Mouse (Mus musculus): Measurements from ENCODE around the gene Chac2. TPM values are rescaled to one million over a fixed set of nuclear protein-coding genes. Genes with fewer than 3 reads are reported as not detected.
"Not testable (repeated sequence)": the region's sequence is repeated elsewhere in the genome, so short reads cannot be mapped to it uniquely, and the experiment has no call there.

Gene Chac2
- 10 to 100 TPM; 14.8 to 16.0 TPM for total RNA-seq (2021)
- long read RNA-seq, transcript Chac2-202 (3 exons, 1,315 nt) = major isoform, 23 of 32 reads
- long read RNA-seq, partial matches to known transcripts = 0 of 32 reads
- long read RNA-seq, other reads (novel, unspliced or antisense) = 6 of 32 reads

DNA sequence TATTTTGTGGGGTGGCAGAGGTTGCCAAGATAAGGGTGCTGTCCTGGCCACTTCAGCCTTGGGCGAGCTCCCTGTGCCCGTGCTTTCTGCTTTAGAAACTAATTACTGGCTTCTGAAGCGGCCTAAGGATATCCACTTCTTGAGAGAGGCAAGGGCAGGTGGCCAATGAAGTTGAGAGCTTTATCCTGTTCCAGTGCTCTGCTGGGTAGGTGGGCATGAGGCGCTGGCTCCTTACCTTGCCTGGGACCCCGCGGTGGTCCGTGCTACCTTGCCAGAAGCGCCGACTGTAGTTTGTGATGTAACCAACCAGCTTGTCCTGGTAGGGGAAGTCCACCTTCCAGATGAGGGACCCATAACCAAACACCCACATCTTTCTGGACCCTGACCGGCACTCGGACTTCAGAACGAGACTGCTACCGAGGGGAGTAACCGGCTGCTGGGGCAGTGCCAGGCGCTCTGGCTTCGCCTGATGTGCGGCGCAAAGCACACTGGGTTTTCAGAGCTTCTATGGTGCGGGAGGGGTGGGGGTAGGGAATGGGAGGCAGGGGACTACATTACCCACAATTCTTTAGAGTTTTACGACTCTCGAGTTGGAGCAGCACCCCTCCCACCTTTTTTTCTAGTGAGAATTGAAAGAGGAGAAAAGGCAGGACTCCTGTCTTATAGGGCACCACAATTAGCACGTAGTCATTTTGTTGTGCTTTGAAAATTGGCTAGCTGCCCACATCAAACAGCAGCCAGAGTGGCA lies at the start of gene Chac2:
Gene Chac2 (minus strand): TSS at position 474 of the 748 bp plus-strand sequence.
- peak; percentile 85 to 89 for DNase-seq (ENCODE audit: low spot score in 2 of 2)

DNA sequence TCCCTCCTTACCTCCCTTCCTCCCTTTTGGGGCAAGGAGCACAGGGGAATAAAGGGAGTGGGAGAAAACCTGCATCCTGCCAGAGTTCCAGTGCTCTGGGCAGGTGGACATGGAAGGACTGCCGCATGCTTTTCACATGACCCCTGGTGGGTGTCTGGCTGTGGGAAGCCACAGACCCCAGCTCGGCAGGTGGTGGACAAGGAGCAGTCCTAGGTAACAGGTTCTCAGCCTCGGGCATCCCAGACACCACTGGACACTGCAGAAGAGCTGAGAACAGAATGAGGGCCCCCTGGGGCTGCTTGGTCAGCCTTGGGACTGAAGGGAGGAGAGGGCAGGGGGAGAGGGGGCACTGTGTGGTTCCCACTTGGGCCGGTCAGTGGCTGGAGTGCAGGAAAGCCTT lies 48.8 kb upstream of the Chac2 start:
- no peak for DNase-seq (ENCODE audit: low spot score in 2 of 2)

DNA sequence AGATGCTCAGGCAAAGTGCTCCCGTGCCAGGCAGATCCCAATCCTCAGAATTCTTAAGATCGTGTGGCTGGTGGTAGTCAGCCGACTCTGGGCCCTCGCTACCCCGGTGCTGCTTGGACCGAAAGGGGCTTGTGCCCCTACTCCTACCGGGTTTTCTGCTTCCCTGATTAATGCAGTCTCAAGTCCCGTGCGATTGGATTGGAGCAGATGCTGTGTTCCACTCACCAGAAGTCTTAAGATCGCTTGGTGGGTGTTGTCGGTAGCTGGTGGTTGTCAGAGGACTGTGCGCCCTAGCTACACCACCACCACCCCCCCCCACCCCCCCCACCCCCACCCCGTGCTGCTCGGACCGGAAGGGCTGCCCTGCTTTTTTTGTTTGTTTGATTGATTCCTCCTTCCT lies 31.3 kb upstream of the Chac2 start:
- not testable (repeated sequence) for DNase-seq (ENCODE audit: low spot score in 2 of 2)

DNA sequence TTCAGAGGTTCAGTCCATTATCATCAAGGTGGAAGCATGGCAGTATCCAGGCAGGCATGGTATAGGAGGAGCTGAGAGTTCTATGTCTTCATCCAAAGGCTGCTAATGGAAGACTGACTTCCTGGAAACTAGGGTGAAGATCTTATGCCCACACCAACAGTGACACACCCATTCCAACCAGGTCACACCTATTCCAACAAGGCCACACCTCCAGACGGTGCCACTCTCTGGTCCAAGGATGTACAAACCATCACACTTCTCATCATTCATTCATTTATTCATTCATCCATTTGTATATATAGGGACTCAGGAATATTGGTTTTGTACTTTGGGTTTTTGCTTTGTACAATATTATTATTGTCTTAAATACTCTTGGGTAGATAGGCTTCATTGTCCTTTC lies 23.5 kb upstream of the Chac2 start:
- DNase-seq (ENCODE audit: low spot score in 2 of 2) = not testable (repeated sequence)

DNA sequence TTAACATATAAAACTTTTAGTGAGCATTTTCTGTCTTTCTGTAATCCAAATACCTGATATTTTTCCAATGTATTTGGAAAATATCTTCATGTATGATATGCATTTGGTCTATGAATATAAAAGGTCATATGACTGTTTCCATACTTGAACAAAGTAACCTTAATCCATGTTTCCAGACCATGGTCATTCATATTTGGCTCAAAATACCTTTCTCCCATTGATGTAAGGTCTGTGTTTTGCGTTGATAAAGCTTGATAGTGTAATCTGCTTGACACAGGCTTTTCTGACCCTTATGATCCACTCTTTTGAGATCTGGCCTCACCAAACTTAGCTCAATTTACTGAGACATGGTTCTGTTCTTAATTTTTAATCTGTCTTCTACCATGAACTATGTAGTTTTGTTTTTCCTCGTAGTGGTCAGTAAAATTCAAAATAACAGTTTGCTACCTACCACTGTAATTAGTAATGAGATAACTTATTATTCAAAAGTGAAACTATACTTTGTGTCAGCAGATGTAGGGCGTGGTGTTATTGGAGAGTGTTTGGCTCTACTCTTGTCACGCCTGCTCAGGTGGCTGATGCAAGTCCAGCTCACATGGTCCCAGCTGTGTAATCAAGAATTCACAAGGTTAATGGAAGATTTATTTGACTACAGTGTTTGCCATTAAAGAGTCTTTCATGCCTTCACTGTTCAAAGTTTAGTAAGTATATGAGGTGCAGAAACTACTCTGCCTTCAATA lies 15.2 kb upstream of the Chac2 start:
- no peak for DNase-seq (ENCODE audit: low spot score in 2 of 2)

DNA sequence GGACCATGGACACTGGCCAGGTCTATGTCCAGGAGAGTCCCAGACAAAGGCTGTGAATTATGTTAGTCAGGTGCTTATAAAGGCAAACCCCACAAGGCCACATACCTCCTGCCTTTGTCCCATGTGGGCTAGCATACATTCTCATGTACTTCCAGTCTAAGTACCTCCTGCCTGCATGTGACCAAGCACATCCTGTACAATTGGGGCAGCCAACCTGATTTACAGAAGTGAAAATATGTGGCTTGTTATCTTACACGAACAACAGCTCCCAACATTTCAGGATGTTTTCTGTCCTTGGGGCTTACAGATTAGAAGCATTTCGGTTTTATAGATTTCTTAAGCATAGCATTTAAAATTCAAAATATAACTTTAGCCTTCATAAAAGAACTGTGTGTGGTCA lies 13.9 kb upstream of the Chac2 start:
- no peak for DNase-seq (ENCODE audit: low spot score in 2 of 2)

DNA sequence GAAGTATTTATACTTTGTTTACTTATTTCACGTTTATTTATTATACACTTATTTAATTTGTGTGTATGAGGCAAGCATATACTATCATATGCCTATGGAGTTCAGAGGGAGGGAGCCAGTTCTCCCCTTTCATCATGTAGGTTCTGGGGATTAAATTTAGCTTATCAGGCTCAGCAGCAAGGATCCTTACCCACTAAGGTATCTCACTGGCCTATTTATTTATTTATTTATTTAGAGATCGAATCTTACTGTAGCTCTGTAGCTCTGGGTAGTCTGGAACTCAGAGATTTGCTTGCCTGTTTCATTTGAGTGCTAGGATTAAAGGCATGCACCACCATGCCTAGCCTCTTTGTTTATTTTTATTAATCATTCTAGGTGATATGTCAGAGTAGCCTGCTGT lies 12.6 kb upstream of the Chac2 start:
- DNase-seq (ENCODE audit: low spot score in 2 of 2) = no peak

DNA sequence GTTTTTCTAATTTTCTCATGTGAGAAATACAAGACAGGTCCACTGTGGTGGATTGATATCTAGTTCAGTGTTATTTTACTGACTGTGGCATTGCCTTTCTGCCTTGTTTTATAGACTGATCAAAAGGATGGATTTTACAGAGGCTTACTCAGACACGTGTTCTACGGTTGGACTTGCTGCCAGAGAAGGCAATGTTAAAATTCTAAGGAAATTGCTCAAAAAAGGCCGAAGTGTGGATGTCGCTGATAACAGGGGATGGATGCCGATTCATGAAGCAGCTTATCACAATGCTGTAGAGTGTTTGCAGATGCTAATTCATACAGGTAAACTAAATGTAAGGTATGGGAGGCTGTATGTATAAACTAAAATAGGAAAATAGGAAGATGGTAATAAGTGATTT lies 12.0 kb upstream of the Chac2 start:
- no peak for DNase-seq (ENCODE audit: low spot score in 2 of 2)

DNA sequence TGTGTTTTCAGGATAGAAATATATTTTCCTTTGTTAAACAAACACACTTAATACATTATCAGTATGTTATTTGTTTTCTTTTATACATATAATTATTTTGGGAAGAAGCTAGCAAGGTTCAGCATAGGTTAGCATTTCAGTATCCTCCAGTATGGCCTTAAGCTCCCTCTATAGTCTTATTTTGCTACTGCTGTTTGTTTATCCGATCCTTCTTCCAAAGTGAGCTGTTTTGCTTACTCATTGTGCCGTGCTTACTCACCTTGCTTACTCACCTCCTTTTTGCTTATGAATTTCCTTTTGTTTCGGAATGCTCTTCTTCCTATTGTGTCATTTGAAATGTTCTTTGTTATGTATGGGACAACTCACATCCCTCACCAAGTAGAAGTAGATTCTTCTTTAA lies 10.5 kb upstream of the Chac2 start:
- DNase-seq (ENCODE audit: low spot score in 2 of 2) = no peak

DNA sequence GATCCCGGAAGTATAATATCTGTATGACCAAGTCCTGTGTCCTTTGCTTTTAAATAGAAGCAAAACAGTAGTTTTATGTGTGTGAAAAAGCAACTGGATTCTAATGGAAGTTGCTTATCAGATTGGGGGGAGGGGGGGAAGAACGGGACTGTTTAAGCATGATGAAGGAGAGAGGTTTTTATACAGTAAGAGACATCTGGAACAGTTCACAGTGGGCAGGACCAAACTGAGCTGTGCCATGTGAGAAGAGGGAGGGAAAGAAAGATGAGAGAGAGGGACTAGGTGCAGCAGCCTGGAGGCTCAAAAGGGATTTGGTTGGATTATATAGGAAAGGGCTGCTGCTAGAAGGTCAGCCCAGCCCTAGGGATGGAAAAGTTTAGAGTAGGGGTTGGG lies 471 bp upstream of the Chac2 start:
- no peak for DNase-seq (ENCODE audit: low spot score in 2 of 2)

DNA sequence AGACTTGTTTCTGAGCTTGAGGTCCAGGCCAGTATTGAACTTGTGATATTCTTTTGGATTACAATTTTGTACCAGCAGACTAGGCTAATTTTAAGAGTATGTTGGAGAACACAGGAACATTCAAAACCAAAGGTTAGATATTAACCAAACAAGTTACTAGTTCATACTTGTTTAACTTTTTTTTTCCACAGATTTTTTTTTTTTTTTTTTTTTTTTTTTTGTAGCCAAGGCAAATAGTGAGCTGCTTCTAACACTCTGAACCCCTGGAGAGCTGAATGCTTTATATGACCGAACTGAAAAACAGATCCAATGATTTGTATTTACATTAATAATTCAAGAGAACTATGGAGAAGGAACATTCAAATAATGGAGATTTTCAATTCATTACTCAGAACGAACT lies 913 bp downstream of the Chac2 start:
- DNase-seq (ENCODE audit: low spot score in 2 of 2) = no peak

DNA sequence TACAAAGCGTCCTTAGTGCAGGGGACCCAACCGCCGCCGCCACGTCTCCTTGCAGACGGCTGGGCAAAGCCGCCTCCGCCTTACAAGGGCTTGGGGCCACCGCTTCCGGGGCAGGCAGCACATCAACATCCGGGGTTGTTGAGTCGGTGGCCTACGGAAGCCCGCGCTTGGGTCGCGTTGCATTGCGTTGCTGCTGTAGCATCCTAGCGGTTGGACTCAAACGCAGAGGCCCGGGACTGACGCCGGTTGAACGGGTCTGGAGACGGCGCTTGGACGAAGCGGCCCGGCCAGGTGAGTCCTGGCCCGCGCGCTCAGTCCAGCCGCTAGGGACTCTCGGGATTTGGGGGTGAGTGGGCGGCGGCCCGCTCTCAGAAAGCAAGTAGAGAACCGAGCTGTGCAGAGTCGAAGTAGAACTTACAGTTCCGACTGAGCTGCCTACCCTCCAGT lies 31.8 kb downstream of the Chac2 start, which contains the start of gene Erlec1:
Gene Erlec1 (minus strand): TSS at position 57 of the 447 bp plus-strand sequence.
- peak; percentile 85 to 88 for DNase-seq (ENCODE audit: low spot score in 2 of 2)

DNA sequence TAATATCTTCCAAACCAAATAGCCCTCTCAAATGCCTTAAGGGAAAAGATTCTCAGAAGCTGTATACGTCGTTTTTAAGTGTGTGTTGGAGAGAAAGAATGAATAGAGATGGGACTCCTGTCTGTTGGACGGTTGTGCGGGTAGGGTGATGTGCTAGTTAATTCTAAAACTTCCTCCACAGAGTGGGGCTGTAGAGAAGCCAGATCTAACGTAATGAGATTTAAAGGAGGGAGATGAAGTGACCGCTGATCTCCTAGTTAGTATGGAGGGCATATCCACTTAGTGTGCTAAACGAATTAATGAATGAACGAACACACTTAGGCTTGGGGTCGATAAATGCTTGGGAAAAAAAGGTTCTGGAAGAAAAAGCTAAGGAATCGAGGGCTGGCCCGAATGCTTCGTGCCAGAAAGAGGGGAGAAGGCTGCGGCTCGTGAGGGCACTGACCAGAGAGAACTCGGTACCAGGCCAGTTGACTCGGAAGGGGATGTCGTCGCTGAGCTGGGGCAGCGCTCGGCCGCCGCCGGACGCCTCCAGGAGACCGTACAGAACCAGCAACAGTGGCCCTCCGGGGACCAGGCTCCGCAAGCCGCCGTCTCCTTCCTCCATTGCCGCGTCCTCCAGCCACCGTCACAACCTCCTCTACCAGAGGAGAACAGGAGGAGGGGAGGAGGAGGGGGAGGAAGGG lies 32.5 kb downstream of the Chac2 start:
- DNase-seq (ENCODE audit: low spot score in 2 of 2) = peak; percentile 46 to 51

DNA sequence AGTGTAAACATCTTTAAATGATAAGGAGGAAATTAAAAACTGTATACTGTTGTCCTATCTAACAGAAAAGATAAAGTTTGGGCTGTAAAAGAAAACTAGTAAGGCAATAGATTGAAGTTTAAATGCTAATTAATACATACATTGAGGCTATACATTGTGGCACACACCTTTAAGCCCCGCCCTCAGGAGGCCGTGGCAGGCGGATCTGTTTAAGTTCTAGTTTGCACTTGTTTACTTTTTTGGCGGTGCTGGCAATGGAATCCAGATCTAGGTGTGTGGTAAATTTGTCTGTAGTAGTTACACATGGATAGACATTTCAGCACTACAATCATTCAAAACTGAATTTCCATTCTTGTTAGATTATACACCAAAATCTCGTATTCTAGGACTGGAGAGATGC lies 33.3 kb downstream of the Chac2 start:
- DNase-seq (ENCODE audit: low spot score in 2 of 2) = no peak

DNA sequence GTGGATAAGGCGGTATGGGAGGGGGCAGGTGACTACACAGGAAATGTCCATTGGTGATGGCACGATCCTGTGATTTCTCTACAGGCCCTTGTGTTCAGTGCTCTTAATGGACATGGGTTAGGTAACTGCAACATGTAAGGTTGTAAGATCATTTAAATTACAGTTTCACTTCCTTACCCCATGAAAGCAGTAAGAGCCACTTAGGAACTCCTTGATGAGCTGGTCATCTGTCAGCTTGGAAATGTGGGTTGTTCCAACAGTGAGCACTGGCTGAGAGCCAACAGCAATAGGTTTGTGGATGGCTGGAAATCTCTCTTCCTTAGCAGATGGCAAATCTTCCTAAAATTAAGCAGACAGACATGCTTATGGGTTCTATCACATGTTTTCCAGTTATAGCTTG lies 42.6 kb downstream of the Chac2 start:
- DNase-seq (ENCODE audit: low spot score in 2 of 2) = no peak

DNA sequence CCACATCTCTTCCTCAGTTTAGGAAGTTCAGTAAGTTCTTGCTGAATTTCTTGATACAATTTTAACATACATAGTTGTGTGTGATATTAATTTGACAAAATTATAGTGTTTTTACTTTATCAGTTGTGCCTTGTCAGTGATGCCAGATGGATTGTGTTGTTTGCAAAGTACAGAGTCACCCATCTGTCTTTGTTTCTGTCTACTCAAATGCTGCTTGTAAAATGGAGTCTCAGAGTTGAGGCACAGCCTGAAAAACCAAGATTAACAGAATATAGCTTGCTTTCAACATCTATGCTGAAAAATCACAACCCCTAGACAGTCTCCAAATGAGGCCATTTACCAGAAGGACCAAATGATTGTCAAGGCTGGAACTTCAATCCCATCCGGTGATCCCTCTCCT lies 57.7 kb downstream of the Chac2 start:
- no peak for DNase-seq (ENCODE audit: low spot score in 2 of 2)

DNA sequence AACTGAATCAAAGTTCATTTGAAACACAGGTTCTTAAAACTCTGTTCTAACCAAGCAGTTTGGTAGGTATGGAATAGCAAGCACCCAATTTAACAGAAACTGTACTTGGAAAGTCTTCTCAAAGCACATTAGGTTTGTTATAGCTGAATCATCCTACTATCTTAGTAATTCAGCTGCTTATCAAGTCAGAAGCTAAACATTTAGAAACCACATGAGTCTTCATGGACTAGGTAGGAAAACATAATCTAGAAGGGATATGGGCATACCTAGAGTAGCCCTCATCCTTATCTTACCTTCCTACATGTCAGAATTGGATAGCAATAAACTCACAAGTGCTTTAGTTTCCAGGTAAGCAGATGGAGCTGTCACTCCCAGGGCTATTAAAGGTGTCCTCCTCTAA lies 58.1 kb downstream of the Chac2 start:
- no peak for DNase-seq (ENCODE audit: low spot score in 2 of 2)

Other genes with a start within 250 kb of the Chac2 start
- 10 to 100 TPM; 51.2 to 60.7 TPM for gene Psme4, start 214.6 kb downstream of the Chac2 start, total RNA-seq (2021)
- 1 to 10 TPM; 7.1 to 9.1 TPM for gene Gpr75, start 101.0 kb downstream of the Chac2 start, total RNA-seq (2021)
- 10 to 100 TPM; 16.7 to 19.8 TPM for gene Asb3, start 100.9 kb downstream of the Chac2 start, total RNA-seq (2021)
- 10 to 100 TPM; 54.0 to 56.0 TPM for gene Erlec1, start 32.0 kb downstream of the Chac2 start, total RNA-seq (2021)
- not detected for gene Gm17332, start 196.1 kb upstream of the Chac2 start, total RNA-seq (2021)